Mouse (Mus musculus): ENCODE results near the gene Arhgef39.

- TF ChIP-seq CTCF (IDR thresholded peaks at IDR 0.05) (no peak), EP300 (IDR thresholded peaks at IDR 0.05) (no peak)
Observed at GRCm38 (mm10) chr4:43503041-43503440, 3.5 kb upstream of the Arhgef39 start.
